Comparison of ENCODE assay signal across 25 mouse cellular contexts in genomic region chr4:126846971-126847370, GRCm38 (mm10).
A peak's percentile ranks its signal among the peaks of the same experiment; 100 is the strongest.
DNase-seq lines count a peak whose midpoint lies in the region; ATAC-seq and TF ChIP-seq lines count a peak whose summit lies in the region.
"Had no signal": no experiment of that assay in that cellular context is flagged by ENCODE, and none has a peak within 500 bp of the region (broad histone marks: within the 10 kb centered on the region; RNA-seq: fewer than 3 reads in every experiment).

No protein-coding gene starts in this region.

- CTCF ChIA-PET in Patski (lab: Charles Lee), result no interaction called here

- H3K9me3 ChIP-seq in hindbrain, postnatal 0 days (ENCODE audit: low read length), result no peaks in the 10 kb centered on the region
- H3K9me3 ChIP-seq in hindbrain, embryonic 12.5 days (replicated peaks), result no peaks in the 10 kb centered on the region
- H3K9me3 ChIP-seq: forebrain, embryonic 15.5 days; heart, embryonic 12.5 days; intestine, embryonic 15.5 days; limb, embryonic 12.5 days; liver, embryonic 15.5 days; lung, embryonic 15.5 days; stomach, embryonic 15.5 days had no signal

- H3K9ac ChIP-seq in hindbrain, postnatal 0 days (replicated peaks; ENCODE audit: low read length), result no peak overlapping the region
- H3K9ac ChIP-seq in hindbrain, embryonic 12.5 days, result no peak overlapping the region
- H3K9ac ChIP-seq: forebrain, embryonic 15.5 days; heart, embryonic 12.5 days; intestine, embryonic 15.5 days; limb, embryonic 12.5 days; liver, embryonic 15.5 days; lung, embryonic 15.5 days; stomach, embryonic 15.5 days had no signal

- H3K27ac ChIP-seq in hindbrain, postnatal 0 days, result no peak overlapping the region
- H3K27ac ChIP-seq in hindbrain, embryonic 12.5 days, result no peak overlapping the region
- H3K27ac ChIP-seq: forebrain, embryonic 15.5 days; heart, adult 2 months; intestine, embryonic 15.5 days; limb, embryonic 12.5 days; liver, embryonic 15.5 days; lung, embryonic 15.5 days; stomach, embryonic 15.5 days had no signal

- TF ChIP-seq CTCF in hindbrain, postnatal 0 days (IDR thresholded peaks at IDR 0.05; ENCODE audit: low read depth), result peak; percentile 20; the same call in 1 of the 2 replicates
- no peak for TF ChIP-seq CTCF in Patski (IDR thresholded peaks at IDR 0.05)

- POLR2A ChIA-PET in Patski (lab: Charles Lee), result no interaction called here

- peaks cover 23% of the 10 kb centered on the region for H3K36me3 ChIP-seq in hindbrain, postnatal 0 days (ENCODE audit: insufficient read depth, low read length)
- H3K36me3 ChIP-seq in hindbrain, embryonic 12.5 days, result peaks cover 65% of the 10 kb centered on the region

- no peak overlapping the region for H3K4me2 ChIP-seq in hindbrain, postnatal 0 days (ENCODE audit: low read depth, low read length)
- no peak overlapping the region for H3K4me2 ChIP-seq in hindbrain, embryonic 12.5 days (replicated peaks)
- H3K4me2 ChIP-seq: forebrain, embryonic 15.5 days; heart, embryonic 12.5 days; intestine, embryonic 15.5 days; limb, embryonic 12.5 days; liver, embryonic 15.5 days; lung, embryonic 15.5 days; midbrain, embryonic 11.5 days; stomach, embryonic 15.5 days had no signal

- ATAC-seq in hindbrain, postnatal 0 days, result peak; percentile 3; the same call in 1 of the 2 replicates
- ATAC-seq in hindbrain, embryonic 12.5 days (ENCODE audit: low FRiP score), result no peak
- ATAC-seq in Patski, result peak; percentile 47
- ATAC-seq: forebrain, embryonic 15.5 days; hindbrain, embryonic 16.5 days; intestine, embryonic 15.5 days; midbrain, embryonic 16.5 days had no signal

- no peak overlapping the region for H3K4me3 ChIP-seq in hindbrain, postnatal 0 days (ENCODE audit: low read length)
- H3K4me3 ChIP-seq in hindbrain, embryonic 12.5 days, result no peak overlapping the region
- H3K4me3 ChIP-seq: forebrain, embryonic 15.5 days; heart, adult 2 months; heart, embryonic 12.5 days; intestine, embryonic 15.5 days; limb, embryonic 12.5 days; liver, embryonic 15.5 days; lung, embryonic 15.5 days; stomach, embryonic 15.5 days had no signal

- in situ Hi-C loops in Patski (cut with MboI; ENCODE audit: low pct_unique_long_range_greater_than_20kb), result loop anchor here (10.0 kb wide), 1 partner anchor 262 kb away; no protein-coding TSS in a partner anchor

- H3K4me1 ChIP-seq in hindbrain, postnatal 0 days (ENCODE audit: insufficient read depth, low read length), result no peaks in the 10 kb centered on the region
- H3K4me1 ChIP-seq in hindbrain, embryonic 12.5 days, result no peaks in the 10 kb centered on the region
- H3K4me1 ChIP-seq: forebrain, embryonic 15.5 days; intestine, embryonic 15.5 days; limb, embryonic 12.5 days; liver, embryonic 15.5 days; lung, embryonic 15.5 days had no signal

- DNase-seq in adrenal gland, adult 8-10 months, result peak; percentile 59
- no peak for DNase-seq in adrenal gland, postnatal 4 days (ENCODE audit: low spot score in 2 of 2)
- no peak for DNase-seq in hindbrain, postnatal 0 days (ENCODE audit: low spot score)
- DNase-seq in 3T3-L1 (ENCODE audit: low read depth, low spot score), result peak; percentile 36
- no peak for DNase-seq in Patski (ENCODE audit: low read depth, low spot score)
- DNase-seq in neural tube, embryonic 10.5 days (ENCODE audit: extremely low spot score, low spot score), result no peak
- DNase-seq: cerebellum, adult 2 months; cerebellum, postnatal 14 days; heart, adult 2 months; heart, postnatal 4 days; kidney, adult 2 months; kidney, postnatal 36 days; layer of hippocampus, adult 9-11 months; right cerebral cortex, postnatal 14 days had no signal

- 57% methylated on average over 7 of the region's 7 CpGs for WGBS in hindbrain, postnatal 0 days
- WGBS in hindbrain, embryonic 12.5 days, result 64% methylated on average over 7 of the region's 7 CpGs

- H3K27me3 ChIP-seq in hindbrain, postnatal 0 days (ENCODE audit: insufficient read depth, low read length), result no peaks in the 10 kb centered on the region
- no peaks in the 10 kb centered on the region for H3K27me3 ChIP-seq in hindbrain, embryonic 12.5 days
- H3K27me3 ChIP-seq in Patski, result no peaks in the 10 kb centered on the region
- H3K27me3 ChIP-seq: forebrain, embryonic 15.5 days; heart, embryonic 12.5 days; intestine, embryonic 15.5 days; limb, embryonic 12.5 days; liver, embryonic 15.5 days; lung, embryonic 15.5 days; stomach, embryonic 15.5 days had no signal

Comparison
In these comparisons a context has a peak if more than half of its experiments do, and no peak if none do; other contexts are left out.
1. DNase-seq: peak in adrenal gland, adult 8-10 months (single experiment) and 3T3-L1 (single experiment); none in adrenal gland, postnatal 4 days (0 of 2), hindbrain, postnatal 0 days (single experiment), Patski (single experiment) and neural tube, embryonic 10.5 days (single experiment).